Comparison of ENCODE assay signal across 8 mouse cellular contexts in genomic region chr15:102028040-102028439, GRCm38 (mm10). TPM values are rescaled to one million over a fixed set of nuclear protein-coding genes. Genes with fewer than 3 reads are reported as not detected.
A peak's percentile ranks its signal among the peaks of the same experiment; 100 is the strongest.
DNase-seq lines count a peak whose midpoint lies in the region; ATAC-seq lines count a peak whose summit lies in the region.

Gene Krt18 (plus strand): TSS chr15:102028180.

- DNase-seq in heart, adult 9 months (ENCODE audit: low spot score in 2 of 2) = no peak
- DNase-seq in lung, postnatal 14 days = peak; percentile 56
- peak; percentile 13 to 41 for DNase-seq in thymus, postnatal 36 days
- DNase-seq in right cerebral cortex, postnatal 10 days (ENCODE audit: low spot score in 2 of 2) = no peak
- DNase-seq in layer of hippocampus, postnatal 14 days (ENCODE audit: low spot score in 2 of 2) = no peak

- H3K4me2 ChIP-seq in heart, embryonic 12.5 days = peak within 1 kb of the TSS; percentile 81
- H3K4me2 ChIP-seq in kidney, embryonic 15.5 days = peak within 1 kb of the TSS; percentile 62

- H3K9ac ChIP-seq in heart, embryonic 12.5 days = peak within 1 kb of the TSS; percentile 71
- peak within 1 kb of the TSS; percentile 51 for H3K9ac ChIP-seq in kidney, embryonic 15.5 days

- H3K4me1 ChIP-seq in heart, embryonic 12.5 days (replicated peaks) = peaks cover 37% of the 10 kb centered on the region
- peaks cover 49% of the 10 kb centered on the region for H3K4me1 ChIP-seq in kidney, embryonic 15.5 days

- peak within 1 kb of the TSS; percentile 56 for H3K4me3 ChIP-seq in heart, embryonic 12.5 days
- peak within 1 kb of the TSS; percentile 44 for H3K4me3 ChIP-seq in kidney, embryonic 15.5 days (replicated peaks)

- no peaks in the 10 kb centered on the region for H3K9me3 ChIP-seq in heart, embryonic 12.5 days (replicated peaks)
- no peaks in the 10 kb centered on the region for H3K9me3 ChIP-seq in kidney, embryonic 15.5 days (replicated peaks)

- no peak within 1 kb of the TSS for H3K27ac ChIP-seq in heart, embryonic 12.5 days (ENCODE audit: poor library complexity, severe bottlenecking)
- H3K27ac ChIP-seq in kidney, embryonic 15.5 days = peak within 1 kb of the TSS; percentile 66

- ATAC-seq in heart, embryonic 12.5 days (ENCODE audit: insufficient number of reproducible peaks, low FRiP score) = no peak
- ATAC-seq in erythroblast, adult 5-6 weeks (replicated peaks; ENCODE audit: low FRiP score, poor library complexity, severe bottlenecking) = 0 out of 2 replicates have a peak, but pooled peaks have one; percentile 10
- peak; percentile 27; the same call in 1 of the 2 replicates for ATAC-seq in kidney, embryonic 15.5 days (replicated peaks; ENCODE audit: low FRiP score)

- no peaks in the 10 kb centered on the region; the same call in 1 of the 2 replicates for H3K27me3 ChIP-seq in heart, embryonic 12.5 days (replicated peaks)
- peaks cover 28% of the 10 kb centered on the region for H3K27me3 ChIP-seq in kidney, embryonic 15.5 days

- no peaks in the 10 kb centered on the region for H3K36me3 ChIP-seq in heart, embryonic 12.5 days
- H3K36me3 ChIP-seq in kidney, embryonic 15.5 days = peaks cover 14% of the 10 kb centered on the region; the same call in 1 of the 2 replicates

- under 1% methylated on average over 28 of the region's 28 CpGs for WGBS in heart, embryonic 12.5 days
- 3% methylated on average over 28 of the region's 28 CpGs for WGBS in kidney, embryonic 15.5 days

RNA-seq across cellular contexts. Expression of gene Krt18, which starts in this region (rescaled TPM):
- polyA plus RNA-seq in heart, embryonic 12.5 days (2016; fragmentation: Nextera tagmentation; extraction: Ambion mirVana) = 30.8 and 38.0 TPM in 2 replicates
- total RNA-seq in erythroblast, adult 5-6 weeks (2015; ENCODE audit: low replicate concordance) = 2.3 TPM in 1 of 2 replicates, not detected in the other
- 2.8 TPM in 1 of 2 replicates, not detected in the other for total RNA-seq in erythroblast, adult 5-6 weeks (2017; ENCODE audit: low replicate concordance)
- 176 and 180 TPM in 2 replicates for polyA plus RNA-seq in kidney, embryonic 15.5 days (2015; fragmentation: Nextera tagmentation; extraction: Ambion mirVana)
- total RNA-seq in layer of hippocampus, postnatal 14 days (2021) = 1 to 10 TPM in 1 of 2 experiments, under 1 TPM in 1; 0.45 to 3.4 TPM

Comparison
In these comparisons a context has a peak if more than half of its experiments do, and no peak if none do; other contexts are left out.
1. DNase-seq: peak in lung, postnatal 14 days (single experiment) and thymus, postnatal 36 days (2 of 2); none in heart, adult 9 months (0 of 2), right cerebral cortex, postnatal 10 days (0 of 2) and layer of hippocampus, postnatal 14 days (0 of 2).